Mouse (Mus musculus) kidney, embryonic 15.5 days (tissue): ENCODE data around the gene Dyx1c1. TPM values are rescaled to one million over a fixed set of nuclear protein-coding genes. Genes with fewer than 3 reads are reported as not detected.

Experiments
- ATAC-seq: fragments of 200-750 bp; cut with Nextera tagmentation; replicated peaks from 2 replicates; pipeline ENCODE4 v1.8.0; 2017; ENCODE audit warnings: moderate TSS enrichment; ENCODE audit not compliant: low FRiP score
- H3K27ac ChIP-seq: fragments of 300-500 bp; sonication (generic); 2 replicates; pipeline ENCODE4 v1.5.1; 2015; ENCODE audit warnings: mild to moderate bottlenecking, inconsistent platforms
- H3K27me3 ChIP-seq: fragments of 300-500 bp; sonication (generic); 2 replicates; pipeline ENCODE4 v1.6.1; 2015; ENCODE audit warnings: inconsistent platforms
- H3K36me3 ChIP-seq: fragments of 300-500 bp; sonication (generic); 2 replicates; pipeline ENCODE4 v1.6.1; 2015; ENCODE audit warnings: inconsistent platforms
- H3K4me1 ChIP-seq: fragments of 300-500 bp; sonication (generic); 2 replicates; pipeline ENCODE4 v1.6.1; 2015; ENCODE audit warnings: inconsistent platforms
- H3K4me2 ChIP-seq: fragments of 300-500 bp; sonication (generic); 2 replicates; pipeline ENCODE4 v1.6.1; 2015; ENCODE audit warnings: moderate library complexity, mild to moderate bottlenecking, inconsistent platforms
- H3K4me3 ChIP-seq: fragments of 300-500 bp; sonication (generic); replicated peaks from 2 replicates; pipeline ENCODE4 v1.5.1; 2015; ENCODE audit warnings: mild to moderate bottlenecking, inconsistent platforms
- H3K9ac ChIP-seq: fragments of 300-500 bp; sonication (generic); 2 replicates; pipeline ENCODE4 v1.6.1; 2015; ENCODE audit warnings: mild to moderate bottlenecking, inconsistent platforms
- H3K9me3 ChIP-seq: fragments of 300-500 bp; sonication (generic); replicated peaks from 2 replicates; pipeline ENCODE4 v1.6.1; 2016; ENCODE audit warnings: inconsistent platforms
- WGBS: fragments of 180-500 bp; shearing (Covaris S2); methylation state at CpG from one replicate; pipeline ENCODE4 v1.1.7; 2015; ENCODE audit warnings: mixed read lengths; 5-methylcytosine and 5-hydroxymethylcytosine counted together
- polyA plus RNA-seq: library from polyadenylated mRNA; unstranded; fragments of >200 nt; fragmentation: Nextera tagmentation; extraction: Ambion mirVana; gene quantifications from 2 replicates; pipeline ENCODE4 v1.2.1, GENCODE M21; 2015

The Dyx1c1 gene
- polyA plus RNA-seq = 1.9 and 2.8 TPM in 2 replicates

DNA sequence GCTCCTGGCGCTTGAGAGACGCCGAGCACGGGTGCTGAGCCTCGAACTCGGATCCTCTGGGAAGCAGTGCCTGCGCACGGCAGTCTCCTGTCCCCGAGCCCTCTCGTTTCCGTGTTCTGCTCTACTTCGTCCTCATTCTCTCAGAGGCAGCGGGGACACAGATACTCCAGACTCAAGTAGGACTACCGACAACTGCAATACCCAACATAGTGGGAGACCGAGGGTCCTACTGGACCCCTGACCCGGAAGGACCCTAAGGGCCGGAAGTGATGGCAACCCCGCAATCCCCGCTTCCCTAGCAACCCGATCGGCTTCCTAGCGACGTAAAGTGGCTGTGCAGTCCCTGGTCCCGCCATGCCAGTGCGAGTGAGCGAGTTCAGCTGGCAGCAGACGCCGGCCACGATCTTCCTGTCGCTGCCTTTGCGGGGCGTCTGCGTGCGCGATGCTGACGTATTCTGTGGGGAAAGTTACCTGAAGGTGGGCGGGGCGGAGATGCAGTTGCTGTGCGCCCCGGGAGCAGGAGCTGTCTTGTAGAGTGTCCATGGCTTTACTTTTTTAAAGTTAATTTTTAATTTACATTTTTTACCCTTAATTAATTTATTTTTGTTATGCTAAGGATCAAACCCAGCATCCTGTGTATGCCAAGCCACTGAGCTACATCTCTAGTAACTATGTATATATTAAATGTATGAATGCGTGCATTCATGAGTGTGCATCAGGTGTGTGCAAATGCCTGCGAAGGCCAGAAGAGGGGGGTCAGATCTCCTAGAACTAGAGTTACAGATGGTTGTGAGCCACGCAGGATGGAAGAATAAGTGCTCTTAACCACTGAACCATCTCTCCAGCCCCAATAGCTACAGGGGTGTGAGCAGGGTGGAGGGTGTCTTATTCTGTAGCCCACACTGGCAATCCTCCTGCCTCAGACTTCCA is at the start of gene Dyx1c1, which contains the start of gene Gm44503:
Dyx1c1 (plus strand) TSS at position 265 of the 930 bp plus-strand sequence.
Gm44503 (plus strand) TSS at position 332 of the 930 bp plus-strand sequence.
- H3K27ac ChIP-seq = peak within 1 kb of the TSS; percentile 69
- H3K27me3 ChIP-seq = no peaks in the 10 kb centered on the region
- H3K36me3 ChIP-seq = no peaks in the 10 kb centered on the region
- peak within 1 kb of the TSS; percentile 73 for H3K4me2 ChIP-seq
- peak within 1 kb of the TSS; percentile 71 for H3K4me3 ChIP-seq
- H3K4me1 ChIP-seq = peaks cover 10% of the 10 kb centered on the region
- H3K9ac ChIP-seq = peak within 1 kb of the TSS; percentile 54
- WGBS = 2% methylated on average over 43 of the region's 43 CpGs
- H3K9me3 ChIP-seq = no peaks in the 10 kb centered on the region
- ATAC-seq = peak; percentile 92

GRCm38 (mm10) chr9:72911381-72911780 is 47.2 kb upstream of the Dyx1c1 start:
- Histone ChIP-seq H3K9ac (no peak overlapping the region), H3K36me3 (peaks cover 20% of the 10 kb centered on the region), H3K9me3 (no peaks in the 10 kb centered on the region), H3K4me2 (no peak overlapping the region), H3K27ac (no peak overlapping the region), H3K27me3 (no peaks in the 10 kb centered on the region), H3K4me1 (0 out of 2 replicates have a peak, but pooled peaks cover 3% of the 10 kb centered on the region), H3K4me3 (no peak overlapping the region)
- no peak for ATAC-seq
- 93% methylated on average over 2 of the region's 2 CpGs for WGBS

DNA sequence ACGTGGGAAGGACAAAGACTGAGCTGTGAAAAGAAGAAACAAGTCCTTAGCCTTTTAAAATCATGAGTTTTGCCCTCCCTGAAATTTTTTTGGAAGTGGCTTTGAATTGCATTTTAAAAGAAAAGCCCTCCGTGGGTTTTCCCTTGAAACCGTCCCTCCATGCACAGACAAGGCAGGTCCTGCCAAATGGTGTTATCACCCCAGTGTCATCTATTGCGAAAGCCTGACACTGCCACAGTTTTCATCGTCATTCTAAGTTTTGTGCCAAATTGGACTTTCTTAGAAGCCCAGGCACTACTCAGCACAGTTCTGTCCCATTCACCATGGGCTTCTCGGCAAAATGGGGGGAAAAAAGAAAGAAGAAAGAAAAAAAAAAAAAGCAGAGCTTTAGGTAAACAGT is 45.0 kb upstream of the Dyx1c1 start:
- Histone ChIP-seq H3K9ac (no peak overlapping the region), H3K4me2 (peak overlapping the region; percentile 17), H3K4me3 (peak overlapping the region; percentile 1; the same call in 1 of the 2 replicates), H3K9me3 (no peaks in the 10 kb centered on the region), H3K27ac (no peak overlapping the region), H3K36me3 (peaks cover 8% of the 10 kb centered on the region), H3K27me3 (no peaks in the 10 kb centered on the region), H3K4me1 (0 out of 2 replicates have a peak, but pooled peaks cover 3% of the 10 kb centered on the region)
- 39% methylated on average over 6 of the region's 6 CpGs for WGBS
- no peak for ATAC-seq

DNA sequence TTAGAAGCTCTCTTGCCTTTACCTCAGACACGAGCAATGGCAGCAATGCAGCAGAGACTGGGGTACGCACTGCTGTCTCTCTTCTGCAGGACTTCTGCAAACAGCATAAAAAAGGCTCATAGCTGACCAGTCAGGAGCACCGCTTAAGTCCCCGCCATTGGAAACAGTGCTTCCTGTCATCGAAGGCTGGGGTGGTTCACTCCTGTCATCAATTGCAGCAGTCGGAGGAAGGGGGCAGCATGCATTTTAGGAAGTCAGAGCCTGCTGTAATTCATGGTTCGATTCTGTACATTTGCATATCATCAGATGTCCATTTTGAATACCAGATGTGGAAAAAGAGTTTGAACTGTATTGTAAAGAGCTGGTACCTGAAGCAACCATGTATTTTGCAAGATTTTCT is 42.9 kb upstream of the Dyx1c1 start:
- WGBS = 60% methylated on average over 7 of the region's 7 CpGs
- H3K4me1 ChIP-seq = 0 out of 2 replicates have a peak, but pooled peaks cover 3% of the 10 kb centered on the region
- H3K4me3 ChIP-seq = no peak overlapping the region
- H3K9me3 ChIP-seq = no peaks in the 10 kb centered on the region
- ATAC-seq = no peak
- no peak overlapping the region for H3K9ac ChIP-seq
- peaks cover 6% of the 10 kb centered on the region for H3K36me3 ChIP-seq
- H3K4me2 ChIP-seq = no peak overlapping the region
- no peak overlapping the region for H3K27ac ChIP-seq
- H3K27me3 ChIP-seq = no peaks in the 10 kb centered on the region

DNA sequence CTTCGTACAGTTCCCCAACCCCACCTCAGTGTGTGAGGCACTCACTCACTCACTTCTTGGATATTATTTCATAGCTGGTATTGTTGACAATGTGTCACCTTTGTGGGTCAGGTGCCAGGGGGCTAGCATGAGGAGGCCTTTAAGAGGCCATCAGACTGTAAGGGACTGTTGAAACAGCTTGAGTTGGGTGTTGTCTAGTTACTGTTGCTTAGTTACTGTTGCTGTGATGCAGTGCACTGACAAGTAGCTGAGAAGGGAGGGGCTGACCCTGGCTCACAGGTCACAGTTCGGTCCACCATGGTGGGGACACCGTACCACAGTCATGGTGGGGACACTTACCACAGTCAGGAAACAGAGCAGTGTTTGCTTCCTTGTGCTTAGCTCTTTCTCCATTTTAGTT is 35.5 kb upstream of the Dyx1c1 start:
- H3K9me3 ChIP-seq = no peaks in the 10 kb centered on the region

DNA sequence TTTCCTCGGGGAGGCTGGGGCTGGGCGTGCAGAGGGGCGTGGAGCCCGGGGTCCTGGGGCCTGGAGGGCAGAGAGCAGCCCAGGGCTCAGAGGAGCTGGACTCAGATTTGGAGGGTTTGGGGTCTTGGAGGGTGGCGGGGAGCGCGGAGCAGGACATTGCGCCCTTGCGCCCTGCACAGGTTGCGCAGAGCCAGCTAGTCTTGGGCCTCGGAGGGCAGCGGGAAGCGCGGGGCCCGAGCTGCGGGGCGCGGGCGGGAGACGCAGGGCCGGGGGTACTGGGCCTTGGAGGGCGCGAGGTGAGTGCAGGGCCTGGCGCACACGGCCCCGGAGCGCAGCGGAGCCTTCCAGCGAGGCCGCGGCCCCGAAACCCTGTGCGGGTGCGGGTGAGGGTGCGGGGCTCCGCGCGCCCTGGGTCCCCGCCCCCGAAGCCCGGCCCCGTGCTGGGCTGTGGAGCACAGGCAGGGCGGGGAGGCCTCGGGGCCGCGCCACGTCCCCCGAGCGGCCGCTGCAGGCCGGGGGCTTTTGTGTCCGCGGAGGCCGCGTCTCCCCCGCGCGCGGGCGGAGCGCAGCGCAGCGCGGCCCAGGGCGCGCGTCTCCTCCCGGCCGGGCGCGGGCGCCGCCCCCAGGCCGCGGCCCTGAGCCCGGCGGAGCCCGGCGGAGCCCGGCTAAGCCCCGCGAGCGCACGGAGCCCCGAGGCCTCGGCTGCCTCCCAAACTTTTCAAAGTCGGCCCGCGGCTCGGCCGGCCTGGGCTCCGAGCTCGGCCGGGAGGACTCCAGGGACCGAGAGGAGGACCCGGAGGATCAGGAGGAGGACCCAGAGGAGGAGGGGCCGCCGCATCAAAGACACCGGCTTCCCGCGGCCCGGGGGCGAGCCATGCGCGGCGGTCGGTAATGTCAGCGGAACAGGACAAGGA is 33.3 kb upstream of the Dyx1c1 start, which contains the start of gene Pygo1:
Pygo1 (plus strand) TSS at position 625 of the 914 bp plus-strand sequence.
- no peaks in the 10 kb centered on the region for H3K36me3 ChIP-seq
- peaks cover 19% of the 10 kb centered on the region for H3K4me1 ChIP-seq
- H3K27me3 ChIP-seq = no peaks in the 10 kb centered on the region
- ATAC-seq = peak; percentile 87
- no peaks in the 10 kb centered on the region for H3K9me3 ChIP-seq
- H3K27ac ChIP-seq = peak within 1 kb of the TSS; percentile 68
- H3K9ac ChIP-seq = peak within 1 kb of the TSS; percentile 85
- peak within 1 kb of the TSS; percentile 62 for H3K4me3 ChIP-seq
- peak within 1 kb of the TSS; percentile 95 for H3K4me2 ChIP-seq
- WGBS = under 1% methylated on average over 87 of the region's 108 CpGs

More for the DNA sequence above, 35.5 kb upstream of the Dyx1c1 start:
- WGBS = 85% methylated on average over 3 of the region's 3 CpGs
- Histone ChIP-seq H3K4me3 (no peak overlapping the region), H3K27me3 (no peaks in the 10 kb centered on the region), H3K9ac (no peak overlapping the region), H3K27ac (no peak overlapping the region), H3K36me3 (no peaks in the 10 kb centered on the region), H3K4me1 (peaks cover 19% of the 10 kb centered on the region), H3K4me2 (no peak overlapping the region)
- ATAC-seq = no peak

DNA sequence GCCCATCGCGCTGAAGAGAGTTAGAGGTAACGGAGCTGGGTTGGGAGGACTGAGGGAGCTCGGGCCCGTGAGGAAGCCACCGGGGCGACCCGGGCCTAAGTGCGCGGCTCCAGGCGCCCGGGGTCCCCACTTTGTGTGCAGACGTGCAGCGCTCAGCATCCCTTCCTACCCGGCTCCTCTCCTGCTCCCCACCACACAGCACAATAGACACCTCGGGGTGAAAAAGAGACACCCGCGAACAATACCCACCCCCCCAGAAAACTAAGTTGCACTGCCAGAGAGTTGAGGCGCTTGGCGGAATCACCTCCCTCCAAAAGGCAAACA is 32.7 kb upstream of the Dyx1c1 start:
- peak overlapping the region; percentile 85 for H3K9ac ChIP-seq
- H3K4me3 ChIP-seq = peak overlapping the region; percentile 62
- H3K27me3 ChIP-seq = no peaks in the 10 kb centered on the region
- H3K27ac ChIP-seq = peak overlapping the region; percentile 68
- peak; percentile 64 for ATAC-seq
- no peaks in the 10 kb centered on the region for H3K36me3 ChIP-seq
- WGBS = 1% methylated on average over 19 of the region's 20 CpGs
- peaks cover 19% of the 10 kb centered on the region for H3K4me1 ChIP-seq
- H3K9me3 ChIP-seq = no peaks in the 10 kb centered on the region
- H3K4me2 ChIP-seq = peak overlapping the region; percentile 95

DNA sequence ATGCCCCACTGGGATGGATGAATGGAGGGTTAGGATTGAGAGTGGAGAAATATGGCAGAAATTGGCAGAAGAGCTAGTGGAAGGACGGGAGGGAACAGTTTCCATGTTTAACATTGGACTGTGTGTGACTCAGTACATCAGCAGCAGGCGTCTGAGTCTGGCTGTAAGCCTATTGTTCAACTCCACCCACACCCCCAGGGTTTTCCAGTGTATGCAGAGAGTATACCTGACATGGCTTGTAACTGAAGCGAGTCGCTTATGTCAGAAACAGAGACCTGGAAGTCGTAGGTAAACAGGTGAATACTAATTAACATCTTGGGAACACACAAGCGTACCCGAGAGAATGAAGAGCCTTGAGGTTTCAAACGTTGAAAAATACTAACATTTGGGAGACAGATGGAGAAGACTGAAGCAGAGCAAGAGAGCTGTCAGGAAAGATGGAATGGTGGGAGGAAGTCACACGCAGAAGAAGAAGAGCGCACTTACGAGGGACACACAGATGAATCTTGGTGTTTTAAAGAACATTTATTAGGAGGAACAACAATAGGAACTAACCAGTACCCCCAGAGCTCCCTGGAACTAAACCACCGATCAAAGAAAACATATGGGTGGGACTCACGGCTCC is 27.3 kb upstream of the Dyx1c1 start:
- Histone ChIP-seq H3K27ac (no peak overlapping the region), H3K4me2 (no peak overlapping the region), H3K9me3 (no peaks in the 10 kb centered on the region), H3K4me1 (peaks cover 11% of the 10 kb centered on the region), H3K27me3 (no peaks in the 10 kb centered on the region), H3K36me3 (peaks cover 7% of the 10 kb centered on the region), H3K9ac (no peak overlapping the region), H3K4me3 (no peak overlapping the region)
- 84% methylated on average over 13 of the region's 13 CpGs for WGBS
- ATAC-seq = no peak

DNA sequence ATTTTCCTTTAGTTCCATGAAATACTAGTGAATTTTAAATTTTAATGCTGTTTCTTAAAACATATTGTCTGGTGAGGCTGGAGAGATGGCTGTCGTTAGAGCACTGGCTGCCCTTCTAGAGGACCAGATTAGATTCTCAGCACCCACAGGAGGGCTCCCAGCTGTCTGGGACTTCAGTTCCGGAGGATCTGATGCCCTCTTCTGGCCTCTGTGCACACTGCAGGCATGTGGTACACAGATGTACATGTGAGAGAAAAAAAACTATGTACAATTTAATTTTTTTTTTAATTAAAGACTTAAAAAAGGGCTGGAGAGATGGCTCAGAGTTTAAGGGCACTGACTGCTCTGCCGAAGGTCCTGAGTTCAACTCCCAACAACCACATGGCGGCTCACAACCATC is 23.3 kb upstream of the Dyx1c1 start:
- no peak for ATAC-seq
- Histone ChIP-seq H3K4me2 (no peak overlapping the region), H3K9me3 (no peaks in the 10 kb centered on the region), H3K9ac (no peak overlapping the region), H3K27ac (no peak overlapping the region), H3K27me3 (no peaks in the 10 kb centered on the region), H3K4me1 (no peaks in the 10 kb centered on the region), H3K4me3 (no peak overlapping the region), H3K36me3 (peaks cover 7% of the 10 kb centered on the region)
- 88% methylated on average over 4 of the region's 4 CpGs for WGBS

- H3K4me2 ChIP-seq = no peak overlapping the region
- H3K4me1 ChIP-seq = no peaks in the 10 kb centered on the region
- no peaks in the 10 kb centered on the region for H3K27me3 ChIP-seq
- H3K27ac ChIP-seq = no peak overlapping the region
- peaks cover 7% of the 10 kb centered on the region for H3K36me3 ChIP-seq
- no peak overlapping the region for H3K4me3 ChIP-seq
- no peak for ATAC-seq
- 75% methylated on average over 2 of the region's 2 CpGs for WGBS
- no peaks in the 10 kb centered on the region for H3K9me3 ChIP-seq
- no peak overlapping the region for H3K9ac ChIP-seq
Measured at GRCm38 (mm10) chr9:72936301-72936700, 22.3 kb upstream of the Dyx1c1 start.

DNA sequence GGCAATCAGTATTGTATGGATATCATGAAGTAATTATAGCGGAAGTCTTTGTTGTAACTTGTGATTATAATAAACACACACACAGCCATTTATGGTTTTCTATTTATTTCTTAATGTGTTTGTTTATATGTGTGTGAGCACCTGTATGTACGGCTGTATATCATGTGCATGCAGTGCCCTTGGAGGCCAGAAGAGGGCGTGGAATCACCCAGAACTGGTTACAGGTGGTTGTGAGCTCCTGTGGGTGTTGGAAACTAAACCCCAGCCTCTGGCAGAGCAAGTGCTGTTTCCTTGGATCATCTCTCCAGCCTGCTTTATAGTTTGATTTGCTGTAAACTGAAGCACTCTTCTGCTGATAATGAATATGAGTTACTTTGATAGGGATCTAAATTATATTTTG is 15.2 kb upstream of the Dyx1c1 start:
- WGBS = 67% methylated on average over 3 of the region's 3 CpGs

More for the DNA sequence above, 15.2 kb upstream of the Dyx1c1 start:
- H3K4me3 ChIP-seq = no peak overlapping the region
- no peak overlapping the region for H3K27ac ChIP-seq
- H3K9ac ChIP-seq = no peak overlapping the region
- H3K36me3 ChIP-seq = peaks cover 35% of the 10 kb centered on the region
- ATAC-seq = no peak
- H3K4me1 ChIP-seq = no peaks in the 10 kb centered on the region
- H3K27me3 ChIP-seq = no peaks in the 10 kb centered on the region
- H3K4me2 ChIP-seq = no peak overlapping the region
- H3K9me3 ChIP-seq = no peaks in the 10 kb centered on the region
